Mouse (Mus musculus) bone marrow, adult 2 months (tissue): Measurements from ENCODE around the gene Adcy9. TPM values are rescaled to one million over a fixed set of nuclear protein-coding genes. Genes with fewer than 3 reads are reported as not detected.

Experiments used
- H3K27ac ChIP-seq: fragments of 200-500 bp; 2 replicates; pipeline ENCODE4 v1.5.1; 2012; ENCODE audit warnings: low read depth, mild to moderate bottlenecking, control low read depth, inconsistent platforms, low read length; ENCODE audit not compliant: control insufficient read depth, poor library complexity, insufficient read depth
- H3K4me1 ChIP-seq: fragments of 200-500 bp; 2 replicates; pipeline ENCODE4 v1.6.1; 2011; ENCODE audit warnings: low read length; ENCODE audit not compliant: control insufficient read depth, insufficient read depth
- H3K4me3 ChIP-seq: fragments of 200-500 bp; replicated peaks from 2 replicates; pipeline ENCODE3; 2011; ENCODE audit warnings: mild to moderate bottlenecking, low read depth, low read length, control low read depth; ENCODE audit not compliant: control insufficient read depth
- CTCF ChIP-seq: fragments of 200-500 bp; IDR thresholded peaks from 2 replicates; pipeline ENCODE4 v1.5.1; 2011; ENCODE audit warnings: low read length, control low read depth; ENCODE audit not compliant: control insufficient read depth, insufficient read depth
- POLR2A ChIP-seq: fragments of 200-500 bp; IDR thresholded peaks from 2 replicates; pipeline ENCODE4 v1.6.1; 2011; ENCODE audit warnings: low read depth, mild to moderate bottlenecking, control low read depth, low read length, borderline replicate concordance; ENCODE audit not compliant: control insufficient read depth
- WGBS: fragments of 180-500 bp; shearing (Covaris S2); methylation state at CpG from one replicate; pipeline ENCODE4 v1.1.7; 2018; 5-methylcytosine and 5-hydroxymethylcytosine counted together
- polyA plus RNA-seq: library from polyadenylated mRNA; stranded (reverse); fragments of >200 nt; gene quantifications from 2 replicates; pipeline ENCODE4 v1.2.4, GENCODE M21; 2011; ENCODE audit warnings: low replicate concordance; ENCODE audit not compliant: missing spikeins, insufficient read depth, insufficient read length

Gene Adcy9
- polyA plus RNA-seq, 1 experiment, result 5.2 TPM

DNA sequence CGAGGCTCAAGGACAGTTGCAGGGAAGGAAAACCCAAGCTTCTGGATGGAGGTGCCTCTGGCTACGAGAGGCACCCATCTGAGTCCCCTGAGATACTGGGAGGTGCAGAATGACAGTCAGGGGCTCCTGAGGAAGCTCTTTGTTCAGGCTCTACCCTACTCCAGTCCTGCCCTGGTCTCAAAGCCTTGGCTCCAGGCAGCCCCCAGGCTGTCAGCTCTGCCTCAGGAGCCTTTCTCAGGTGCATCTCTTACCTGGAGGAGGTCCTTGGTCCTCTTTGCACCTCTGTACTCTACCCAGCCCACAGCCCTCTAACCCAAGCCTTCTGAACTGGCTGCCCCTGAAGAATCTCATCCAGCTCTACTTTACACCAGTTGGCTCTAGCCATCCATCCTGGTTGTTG is 108.3 kb downstream of the Adcy9 start:
- TF ChIP-seq POLR2A (no peak), CTCF (no peak)
- WGBS, result 76% methylated on average over 2 of the region's 2 CpGs
- H3K4me1 ChIP-seq, result no peaks in the 10 kb centered on the region
- H3K4me3 ChIP-seq, result no peak overlapping the region
- no peak overlapping the region for H3K27ac ChIP-seq

DNA sequence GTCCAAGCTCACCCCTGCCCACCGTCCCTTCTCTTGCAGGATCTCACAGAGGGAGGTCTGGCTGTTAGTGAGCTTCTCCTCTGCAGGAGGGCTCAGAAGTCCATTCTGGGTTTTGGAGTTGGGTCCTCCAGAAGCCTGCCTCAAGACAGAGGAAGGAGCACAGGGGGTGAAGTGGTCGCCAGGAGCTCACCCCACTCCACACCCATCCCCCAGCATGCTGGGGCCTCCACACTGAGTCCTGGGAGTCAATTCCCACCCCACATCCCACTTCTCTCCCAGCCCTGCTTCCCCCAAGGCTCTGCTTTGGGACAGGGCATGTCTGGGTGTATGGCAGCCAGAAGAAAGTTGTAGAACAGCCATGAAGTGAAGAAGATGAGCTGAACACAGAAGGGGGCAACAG is 108.7 kb downstream of the Adcy9 start:
- no peak overlapping the region for H3K4me3 ChIP-seq
- WGBS, result 67% methylated on average over 2 of the region's 2 CpGs
- no peak overlapping the region for H3K27ac ChIP-seq
- no peak for TF ChIP-seq CTCF
- TF ChIP-seq POLR2A, result no peak
- no peaks in the 10 kb centered on the region for H3K4me1 ChIP-seq

DNA sequence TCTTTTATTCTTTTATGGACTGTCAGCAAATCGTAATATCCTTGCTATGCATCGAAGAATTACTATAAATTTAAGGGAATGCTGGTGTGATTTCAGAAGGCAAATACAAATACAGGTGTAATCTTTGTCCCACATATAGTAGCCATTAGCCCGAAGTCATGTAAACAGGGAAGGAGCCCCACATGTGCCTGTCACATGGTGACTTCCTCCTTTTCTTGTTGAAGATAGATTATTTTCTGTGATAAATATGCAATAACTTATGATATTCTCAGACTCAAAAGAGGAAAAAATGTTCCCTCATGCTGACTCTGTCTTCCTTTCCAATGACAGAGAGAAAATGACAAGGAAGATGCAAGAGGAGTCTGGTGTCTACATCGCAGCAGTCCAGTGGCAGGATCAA is 112.5 kb downstream of the Adcy9 start:
- Histone ChIP-seq H3K4me3 (no peak overlapping the region), H3K4me1 (no peaks in the 10 kb centered on the region), H3K27ac (no peak overlapping the region)
- 63% methylated on average over 4 of the region's 4 CpGs for WGBS
- TF ChIP-seq POLR2A, result no peak
- no peak for TF ChIP-seq CTCF

DNA sequence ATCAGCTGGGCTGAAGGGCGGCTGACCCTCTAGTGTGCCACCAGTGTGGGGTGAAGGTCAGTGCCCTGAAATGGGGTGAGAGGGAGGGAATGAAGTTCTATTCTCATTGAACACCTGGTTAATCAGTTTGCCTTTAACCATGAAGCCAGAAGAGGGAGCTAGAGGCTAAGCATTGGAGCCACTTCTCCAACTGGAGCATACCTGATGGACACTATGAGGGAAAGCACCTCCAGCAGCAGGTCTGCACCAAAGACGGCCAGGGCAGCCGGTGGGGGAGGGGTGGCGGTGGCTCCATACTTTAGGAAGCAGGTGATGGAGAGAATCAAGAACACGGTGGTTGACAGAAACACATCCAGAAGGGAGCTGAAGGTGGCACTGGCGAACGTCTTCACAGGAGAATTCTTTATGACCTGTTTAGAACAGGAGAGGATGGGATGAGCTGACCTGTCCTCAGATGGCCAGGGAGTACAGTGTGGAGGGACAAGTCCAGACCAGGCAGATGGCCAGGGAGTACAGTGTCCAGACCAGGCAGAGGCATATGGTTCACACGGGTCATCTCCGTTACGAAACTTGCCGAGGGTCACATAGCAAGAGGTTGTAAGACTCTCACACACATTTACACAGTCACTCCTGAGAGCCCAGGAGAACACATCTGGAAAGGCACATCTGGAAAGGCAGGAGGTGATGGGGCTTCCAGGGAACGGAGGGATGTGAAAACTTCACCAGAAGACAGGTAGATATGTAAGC is 115.9 kb downstream of the Adcy9 start:
- 81% methylated on average over 12 of the region's 12 CpGs for WGBS
- 0 out of 2 replicates have a peak, but pooled peaks have one; percentile 16 for TF ChIP-seq CTCF
- TF ChIP-seq POLR2A, result no peak
- H3K27ac ChIP-seq, result no peak overlapping the region
- H3K4me3 ChIP-seq, result no peak overlapping the region
- H3K4me1 ChIP-seq, result no peaks in the 10 kb centered on the region

DNA sequence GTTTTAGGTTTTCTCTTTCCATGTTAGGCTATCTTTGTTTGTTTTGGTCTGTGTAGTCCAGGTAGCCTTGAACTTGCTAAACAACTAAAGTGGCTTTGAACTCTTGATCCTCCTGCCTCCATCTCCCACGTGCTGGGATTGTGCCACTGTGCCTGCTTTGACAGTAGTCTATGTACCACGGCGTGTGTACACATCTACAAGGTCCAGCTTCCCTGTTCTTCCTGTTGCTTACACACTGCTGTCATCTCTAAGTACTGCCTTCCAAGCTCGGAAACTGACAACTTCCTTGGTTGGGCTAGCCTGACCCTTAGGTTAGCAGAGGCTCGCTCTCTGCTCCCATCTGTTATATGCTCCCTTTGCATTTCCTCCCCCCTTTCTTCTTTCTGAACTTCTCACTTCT is 116.7 kb downstream of the Adcy9 start:
- H3K4me1 ChIP-seq, result no peaks in the 10 kb centered on the region
- TF ChIP-seq CTCF (no peak), POLR2A (no peak)
- WGBS, result 74% methylated on average over 5 of the region's 5 CpGs
- H3K27ac ChIP-seq, result no peak overlapping the region
- no peak overlapping the region for H3K4me3 ChIP-seq

DNA sequence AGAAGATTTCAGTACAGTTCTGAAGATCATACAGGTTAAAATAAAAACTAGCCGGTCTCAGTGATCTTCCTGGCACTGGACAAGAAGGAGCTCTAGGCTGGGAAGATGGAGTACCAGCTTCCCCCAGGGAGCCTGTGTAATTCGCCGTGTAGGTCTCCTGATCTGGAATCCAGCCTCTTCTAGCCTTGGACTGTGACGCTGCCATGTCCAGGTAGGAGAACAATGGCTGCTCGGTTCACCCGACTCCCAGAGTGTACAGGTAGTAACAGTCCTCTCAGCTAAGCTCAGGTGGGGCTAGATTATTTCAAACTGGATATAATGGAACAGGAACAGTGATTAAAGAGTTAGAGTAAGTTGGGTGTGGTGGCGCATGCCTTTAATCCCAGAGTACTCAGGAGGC is 120.0 kb downstream of the Adcy9 start:
- WGBS, result 84% methylated on average over 7 of the region's 7 CpGs

DNA sequence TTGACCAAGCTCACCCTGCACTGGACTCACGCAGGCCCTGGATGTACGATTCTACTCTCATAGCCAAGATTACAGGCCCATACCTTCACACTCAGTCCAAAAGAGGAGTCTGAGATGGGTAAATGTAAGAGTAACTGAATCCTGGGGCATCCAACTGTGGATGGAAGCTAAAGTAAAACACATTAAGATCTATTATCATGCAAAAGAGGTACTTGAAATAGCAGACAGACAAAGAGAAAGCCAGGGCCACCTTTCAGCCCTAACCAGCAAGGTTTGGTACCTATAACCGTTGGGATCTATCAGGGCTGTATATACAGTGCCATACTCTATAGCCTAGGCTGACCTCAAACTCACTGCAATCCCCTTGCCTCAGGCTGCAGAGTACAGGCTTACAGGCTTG is 127.0 kb downstream of the Adcy9 start:
- 86% methylated on average over 3 of the region's 3 CpGs for WGBS
- TF ChIP-seq POLR2A (no peak), CTCF (no peak)
- Histone ChIP-seq H3K4me3 (no peak overlapping the region), H3K4me1 (no peaks in the 10 kb centered on the region), H3K27ac (no peak overlapping the region)

More for the DNA sequence above, 120.0 kb downstream of the Adcy9 start:
- no peaks in the 10 kb centered on the region for H3K4me1 ChIP-seq
- no peak for TF ChIP-seq POLR2A
- TF ChIP-seq CTCF, result no peak
- no peak overlapping the region for H3K27ac ChIP-seq
- no peak overlapping the region for H3K4me3 ChIP-seq

DNA sequence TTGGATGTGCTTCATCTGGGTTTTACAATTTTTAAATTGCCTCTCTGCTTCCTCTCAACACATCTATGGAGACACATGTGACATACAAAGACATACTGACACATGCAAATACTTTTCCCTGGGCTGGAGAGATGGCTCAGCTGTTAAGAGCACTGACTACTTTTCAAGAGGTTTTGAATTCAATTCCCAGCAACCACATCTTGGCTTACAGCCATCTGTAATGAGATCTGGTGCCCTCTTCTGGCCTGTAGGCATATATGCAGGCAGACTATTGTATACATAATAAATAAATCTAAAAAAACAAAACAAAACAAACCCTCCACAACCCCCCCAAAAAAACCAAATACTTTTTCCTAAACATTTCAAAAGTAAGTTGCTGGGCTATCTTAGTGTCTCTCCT is 130.8 kb downstream of the Adcy9 start:
- no peaks in the 10 kb centered on the region for H3K4me1 ChIP-seq
- no peak overlapping the region for H3K27ac ChIP-seq
- no peak overlapping the region for H3K4me3 ChIP-seq
- no peak for TF ChIP-seq CTCF

DNA sequence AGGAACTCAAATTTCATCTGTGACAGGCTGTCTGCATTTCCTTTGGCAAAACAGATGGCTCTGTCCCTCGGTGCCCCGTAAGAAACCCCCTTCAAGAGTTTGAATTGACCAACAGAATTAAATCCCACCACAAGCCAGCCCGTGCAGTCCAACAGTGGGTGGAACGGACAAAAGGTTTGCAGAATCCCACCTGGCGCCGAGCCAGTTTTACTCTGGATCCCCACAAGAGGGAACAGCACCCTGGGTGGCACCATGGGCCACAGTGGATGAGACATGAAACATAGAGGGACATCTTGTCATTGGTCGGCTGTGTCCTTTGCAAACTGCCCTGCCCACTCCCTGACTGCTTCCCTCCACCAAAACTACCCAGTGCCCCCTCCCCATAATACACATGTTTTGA is 133.7 kb downstream of the Adcy9 start:
- 82% methylated on average over 7 of the region's 7 CpGs for WGBS
- no peak overlapping the region for H3K4me3 ChIP-seq
- H3K4me1 ChIP-seq, result no peaks in the 10 kb centered on the region
- TF ChIP-seq CTCF, result no peak
- TF ChIP-seq POLR2A, result no peak
- H3K27ac ChIP-seq, result no peak overlapping the region
